Mouse (Mus musculus) testis, adult 2 months (tissue): ENCODE measurements at regions not wholly inside any gene's neighbourhood (a gene's known extent, or its start where the extent isn't known, plus 50 kb on each side); places are given as distances from the start of the nearest gene placed in this dataset.

Source experiments
- CTCF ChIP-seq: fragments of 200-500 bp; IDR thresholded peaks from 2 replicates; pipeline ENCODE4 v1.5.1; 2012; ENCODE audit warnings: low read depth, mild to moderate bottlenecking, inconsistent platforms, low read length, moderate library complexity; ENCODE audit not compliant: control insufficient read depth, insufficient read depth, insufficient replicate concordance
- POLR2A ChIP-seq: fragments of 200-500 bp; IDR thresholded peaks from 2 replicates; pipeline ENCODE4 v1.6.1; 2012; ENCODE audit warnings: low read depth, mild to moderate bottlenecking, inconsistent platforms, low read length, moderate library complexity; ENCODE audit not compliant: control insufficient read depth

DNA sequence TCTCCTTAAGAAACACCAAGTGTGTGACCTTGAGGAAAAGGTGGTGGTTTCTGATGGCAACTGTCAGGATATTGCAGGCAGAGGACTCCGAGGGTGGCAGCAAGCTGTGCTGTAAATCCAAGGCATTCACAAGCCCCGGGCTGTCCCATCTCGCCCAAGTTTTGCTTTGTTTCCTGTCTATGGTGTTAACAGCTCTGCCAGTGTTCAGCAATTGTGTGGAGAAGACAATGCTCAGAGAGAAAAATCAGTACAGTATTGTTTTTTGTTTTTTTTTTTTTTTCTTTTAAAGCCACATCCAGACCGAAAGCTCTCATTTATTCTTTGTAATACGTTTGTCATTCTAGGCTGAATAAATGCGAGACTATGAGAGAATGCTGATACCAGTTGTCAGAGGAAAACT is 846.5 kb downstream of the Slc4a3 start:
- TF ChIP-seq CTCF (no peak), POLR2A (no peak)
